Mouse (Mus musculus): ENCODE data around the gene Arhgap31.

DNA sequence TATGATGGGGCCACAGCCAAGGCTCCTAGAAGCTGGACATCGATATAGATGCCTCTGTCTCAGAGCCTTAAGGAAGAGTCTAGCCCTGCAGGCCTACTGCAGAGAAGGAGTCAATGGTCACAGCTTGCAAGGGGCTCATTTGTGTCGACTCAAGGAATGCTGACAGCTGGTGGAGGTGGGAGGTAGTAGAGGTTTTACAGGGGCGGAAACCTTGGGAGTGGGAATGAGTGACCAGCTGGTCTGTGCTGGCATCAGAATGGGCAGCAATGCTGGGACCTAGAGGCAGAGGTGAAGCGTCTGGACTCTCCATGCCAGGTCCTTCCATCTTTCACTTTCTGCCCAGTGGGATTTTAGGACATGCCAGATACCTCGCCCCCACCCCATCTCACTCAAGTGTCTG, 17.5 kb downstream of the Arhgap31 start:
- TF ChIP-seq CTCF (IDR thresholded peaks at IDR 0.05; ENCODE audit: low read depth) = no peak
- TF ChIP-seq EP300 (IDR thresholded peaks at IDR 0.05; ENCODE audit: low read depth) = no peak

Data from heart, postnatal 0 days (tissue).